Mouse (Mus musculus) embryonic fibroblast, embryonic 13.5 days (primary cell): Measurements from ENCODE around the gene Scn4a.

ENCODE experiments used
- CTCF ChIP-seq: IDR thresholded peaks from 2 replicates; pipeline ENCODE4 v1.5.1; 2011; ENCODE audit warnings: mild to moderate bottlenecking, control low read depth, low read length, moderate library complexity, borderline replicate concordance; ENCODE audit not compliant: insufficient read depth
- POLR2A ChIP-seq: IDR thresholded peaks from 2 replicates; pipeline ENCODE4 v1.6.1; 2011; ENCODE audit warnings: low read depth, mild to moderate bottlenecking, control low read depth, low read length, moderate library complexity

GRCm38 (mm10) chr11:106397656-106398055 is 44.6 kb upstream of the Scn4a start:
- TF ChIP-seq CTCF (no peak), POLR2A (no peak)
